22 mouse cellular contexts compared by ENCODE assay signal in genomic region chr13:5480779-5481178, GRCm38 (mm10).
DNase-seq lines count a peak whose midpoint lies in the region.
"Had no signal": no experiment of that assay in that cellular context is flagged by ENCODE, and none has a peak within 500 bp of the region (broad histone marks: within the 10 kb centered on the region; RNA-seq: fewer than 3 reads in every experiment).

No protein-coding gene starts in this region.

- H3K9me3 ChIP-seq in midbrain, embryonic 10.5 days (replicated peaks) = no peaks in the 10 kb centered on the region
- H3K9me3 ChIP-seq: G1E had no signal

- no peaks in the 10 kb centered on the region for H3K36me3 ChIP-seq in midbrain, embryonic 10.5 days
- H3K36me3 ChIP-seq: G1E had no signal

- 81% methylated on average over 2 of the region's 2 CpGs for WGBS in midbrain, embryonic 10.5 days

- H3K27me3 ChIP-seq in midbrain, embryonic 10.5 days (ENCODE audit: low read depth, poor library complexity, severe bottlenecking) = no peaks in the 10 kb centered on the region
- H3K27me3 ChIP-seq: CH12.LX, Patski had no signal

- no peaks in the 10 kb centered on the region for H3K4me1 ChIP-seq in midbrain, embryonic 10.5 days

- no peak overlapping the region for H3K27ac ChIP-seq in midbrain, embryonic 10.5 days (replicated peaks)

- DNase-seq in ES-CJ7 (ENCODE audit: low read depth, low spot score) = peak; percentile 42
- peak; percentile 59 for DNase-seq in R1 (ENCODE audit: low read depth, low spot score)
- peak; percentile 33 for DNase-seq in ZHBTc4 (ENCODE audit: low read depth, low spot score)
- DNase-seq in cerebellum, postnatal 36 days = no peak
- no peak for DNase-seq in cerebellum, adult 11-12 months
- no peak for DNase-seq in midbrain, embryonic 10.5 days (ENCODE audit: low spot score)
- DNase-seq: adrenal gland, adult 2 months; adrenal gland, adult 8-10 months; adrenal gland, postnatal 10 days; adrenal gland, postnatal 14 days; adrenal gland, postnatal 25 days; adrenal gland, postnatal 36 days; B cell, adult 2 months; cerebellum, adult 11 months; cerebellum, adult 18-20 months; cerebellum, adult 2 months; cerebellum, adult 8-10 months; cerebellum, adult 9-10 months; cerebellum, adult 9-11 months had no signal

- no peak overlapping the region for H3K4me3 ChIP-seq in midbrain, embryonic 10.5 days

Comparison
In these comparisons a context has a peak if more than half of its experiments do, and no peak if none do; other contexts are left out.
1. DNase-seq: peak in ES-CJ7 (single experiment), R1 (single experiment) and ZHBTc4 (single experiment); none in cerebellum, postnatal 36 days (0 of 2), cerebellum, adult 11-12 months (single experiment) and midbrain, embryonic 10.5 days (single experiment).